Mouse (Mus musculus): ENCODE measurements around the gene Prrx1. TPM values are rescaled to one million over a fixed set of nuclear protein-coding genes. Genes with fewer than 3 reads are reported as not detected.

Gene Prrx1
- 2.1 and 2.9 TPM in 2 replicates for polyA plus RNA-seq (2015; fragmentation: Nextera tagmentation; extraction: Ambion mirVana)

- DNase-seq (ENCODE audit: low spot score), result no peak
These were observed at the start of gene Prrx1 for GRCm38 (mm10) chr1:163313101-163313773. Prrx1 (minus strand) TSS chr1:163313710.

- no peak for DNase-seq (ENCODE audit: low spot score)
These were observed 48.7 kb upstream of the Prrx1 start for GRCm38 (mm10) chr1:163362202-163362601.

DNA sequence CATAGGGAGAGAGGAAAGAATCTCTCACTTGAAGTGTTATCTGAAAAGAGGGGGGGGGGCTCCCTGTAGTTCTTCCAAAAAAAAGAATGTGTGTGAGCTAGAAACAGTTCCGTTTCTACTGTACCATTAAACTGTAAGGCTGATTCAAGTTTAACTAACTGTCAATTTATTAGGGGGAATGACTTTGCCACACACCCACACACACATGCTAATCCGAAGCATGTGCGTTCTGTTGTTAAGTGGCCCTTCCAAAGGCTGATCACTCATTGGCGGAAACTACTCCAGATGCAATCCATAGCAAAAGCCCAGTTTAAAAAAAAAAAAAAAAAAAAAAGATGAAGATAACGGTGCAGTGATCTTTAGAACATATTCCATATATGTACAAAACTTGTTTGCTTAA lies 47.9 kb upstream of the Prrx1 start:
- DNase-seq (ENCODE audit: low spot score), result no peak

DNA sequence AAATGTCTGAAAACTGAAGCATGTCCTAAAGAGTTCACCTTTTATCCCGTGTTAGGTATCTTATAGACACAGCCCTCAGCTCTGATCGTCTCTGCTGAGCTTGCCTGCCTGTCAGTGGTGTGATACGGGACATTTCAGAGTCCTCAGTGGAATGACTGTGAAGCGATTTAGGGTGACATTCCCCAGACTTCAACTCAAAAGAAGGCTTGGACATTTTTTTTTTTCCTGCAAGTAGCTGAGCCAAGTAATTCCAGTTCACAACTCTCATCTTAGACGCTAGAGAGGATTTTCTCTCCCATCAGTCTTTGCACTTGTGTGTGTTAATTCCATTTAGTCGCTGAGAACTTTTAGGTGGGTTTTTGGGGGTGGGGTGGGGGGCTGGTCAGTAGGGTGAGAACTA lies 47.3 kb upstream of the Prrx1 start:
- no peak for DNase-seq (ENCODE audit: low spot score)

GRCm38 (mm10) chr1:163359521-163359920 lies 46.0 kb upstream of the Prrx1 start:
- no peak for DNase-seq (ENCODE audit: low spot score)

- DNase-seq (ENCODE audit: low spot score), result no peak
These were observed 44.7 kb upstream of the Prrx1 start for GRCm38 (mm10) chr1:163358165-163358564.

DNA sequence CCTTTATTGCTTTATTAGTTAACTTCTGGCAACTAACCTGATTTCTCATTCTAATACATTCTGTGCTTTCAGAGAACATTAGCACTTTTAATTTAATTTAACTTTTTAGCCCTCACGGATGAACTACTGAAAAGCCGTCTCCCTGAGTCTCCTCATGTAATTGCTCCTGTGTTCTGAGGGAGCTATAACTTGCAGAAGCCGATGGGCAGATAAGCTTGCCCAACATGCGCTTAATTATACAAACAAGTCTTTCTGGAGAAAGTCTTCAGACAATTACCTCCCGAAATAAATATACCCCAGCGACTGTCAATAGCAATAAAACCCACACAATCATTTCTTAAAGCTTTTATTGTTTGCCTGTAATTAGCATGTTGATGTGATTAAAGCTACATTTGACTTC lies 44.2 kb upstream of the Prrx1 start:
- DNase-seq (ENCODE audit: low spot score), result no peak

DNA sequence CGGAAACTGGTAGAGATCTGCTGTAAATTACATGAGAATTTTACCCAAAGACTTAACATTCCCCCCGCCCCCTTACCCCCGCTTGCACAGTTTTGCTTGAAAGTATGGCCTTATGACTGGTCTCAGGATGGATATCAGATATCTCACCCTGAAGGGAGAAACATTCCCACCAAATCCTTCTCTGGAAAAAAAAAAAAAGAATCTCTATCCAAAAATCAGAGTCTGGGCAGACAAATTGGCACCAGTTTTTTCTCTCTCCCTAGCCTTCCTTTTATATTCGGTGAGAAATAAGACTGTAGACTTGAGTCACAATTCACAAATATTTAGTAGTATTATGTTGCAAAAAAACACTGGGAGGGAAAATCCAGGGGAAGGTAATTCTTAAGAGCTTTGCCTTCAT lies 42.7 kb upstream of the Prrx1 start:
- DNase-seq (ENCODE audit: low spot score), result no peak

DNA sequence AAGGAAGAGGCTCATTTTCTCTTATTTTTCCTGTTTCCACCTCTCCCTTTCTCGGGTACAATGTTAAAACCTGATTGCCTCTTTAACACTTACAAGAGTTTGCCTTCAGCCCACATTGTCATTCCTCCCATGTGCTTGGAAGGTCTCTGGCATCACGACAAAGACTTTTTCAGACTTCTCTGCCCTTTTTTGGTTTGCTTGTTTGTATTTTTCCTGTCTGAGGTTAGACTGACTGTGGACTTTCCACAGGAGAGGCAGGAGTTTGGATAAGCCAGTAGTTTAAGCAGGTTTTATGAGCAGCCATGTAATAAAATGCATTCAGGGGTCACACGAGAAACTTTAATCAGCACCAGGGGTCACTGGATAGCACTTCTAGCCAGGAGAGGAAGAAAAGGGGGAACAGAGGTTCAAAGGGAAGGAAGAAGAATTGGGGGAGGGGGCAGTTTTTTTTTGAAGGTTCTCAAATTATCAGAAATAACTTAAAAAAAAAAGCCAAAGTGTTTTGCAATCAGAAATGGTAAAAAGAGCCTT lies 42.2 kb upstream of the Prrx1 start:
- DNase-seq (ENCODE audit: low spot score), result no peak

GRCm38 (mm10) chr1:163350988-163351387 lies 37.5 kb upstream of the Prrx1 start:
- DNase-seq (ENCODE audit: low spot score), result no peak

GRCm38 (mm10) chr1:163345541-163345940 lies 32.0 kb upstream of the Prrx1 start:
- DNase-seq (ENCODE audit: low spot score), result no peak

DNA sequence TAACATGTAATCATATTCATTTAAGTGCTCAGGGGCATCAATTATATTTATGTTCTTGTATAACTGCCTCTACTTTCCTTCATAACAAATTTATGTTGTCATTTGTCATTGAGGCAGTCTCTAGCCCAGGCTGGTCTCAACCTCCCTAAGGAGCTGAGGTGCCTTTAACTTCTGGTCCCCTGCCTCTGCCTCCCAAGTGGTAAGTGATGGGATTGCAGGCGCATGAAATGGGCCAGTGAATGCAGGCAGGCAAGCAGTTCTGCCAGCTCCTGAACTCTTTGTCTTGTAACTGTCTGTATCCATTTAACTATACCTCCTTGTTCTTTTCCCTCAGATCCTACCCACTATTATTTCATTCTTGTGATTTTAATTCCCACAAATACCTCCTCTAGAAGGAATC lies 31.4 kb upstream of the Prrx1 start:
- peak; percentile 3 for DNase-seq (ENCODE audit: low spot score)

DNA sequence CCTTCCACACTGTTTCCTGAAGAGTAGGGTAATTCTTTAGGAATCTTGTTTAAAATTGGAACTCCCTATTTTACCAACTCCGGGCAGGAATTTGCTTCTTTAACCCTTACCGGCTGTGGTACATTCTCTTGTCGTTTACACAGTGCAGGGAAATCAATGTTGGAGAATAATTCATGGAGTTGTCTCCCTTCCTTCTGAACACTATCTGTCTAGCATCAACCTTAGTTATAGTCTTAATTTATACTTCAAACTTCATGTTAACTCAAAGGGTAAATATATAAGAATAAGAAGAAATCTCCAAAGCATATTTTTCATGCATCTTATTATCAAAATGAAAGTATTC lies 25.7 kb upstream of the Prrx1 start:
- DNase-seq (ENCODE audit: low spot score), result no peak

- DNase-seq (ENCODE audit: low spot score), result no peak
These were observed 25.2 kb upstream of the Prrx1 start for GRCm38 (mm10) chr1:163338525-163339218.

- no peak for DNase-seq (ENCODE audit: low spot score)
These were observed 24.3 kb upstream of the Prrx1 start for GRCm38 (mm10) chr1:163337821-163338220.

- no peak for DNase-seq (ENCODE audit: low spot score)
These were observed 13.8 kb upstream of the Prrx1 start for GRCm38 (mm10) chr1:163327279-163327678.

GRCm38 (mm10) chr1:163319669-163320571 lies 6.4 kb upstream of the Prrx1 start:
- DNase-seq (ENCODE audit: low spot score), result no peak

DNA sequence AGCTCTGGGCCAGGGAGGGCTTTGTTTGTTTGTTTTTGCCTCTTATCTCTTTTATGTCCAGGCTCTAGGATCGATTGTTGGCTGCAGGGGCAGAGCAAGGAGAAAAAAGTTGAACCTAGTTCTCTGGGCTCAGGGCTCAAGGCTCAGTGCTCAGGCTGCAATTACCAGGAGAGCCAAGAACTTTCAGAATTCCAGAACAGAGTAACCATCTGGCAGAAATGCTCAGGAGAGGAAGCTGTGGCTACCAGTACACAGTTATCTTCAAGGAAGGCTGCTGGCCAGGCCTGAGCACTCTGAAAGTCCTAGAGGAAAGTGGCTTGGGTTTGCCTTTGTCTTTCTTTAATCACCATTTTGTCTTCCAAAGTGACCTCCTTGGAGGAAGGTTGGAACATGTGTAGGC lies 3.4 kb upstream of the Prrx1 start:
- DNase-seq (ENCODE audit: low spot score), result no peak

DNA sequence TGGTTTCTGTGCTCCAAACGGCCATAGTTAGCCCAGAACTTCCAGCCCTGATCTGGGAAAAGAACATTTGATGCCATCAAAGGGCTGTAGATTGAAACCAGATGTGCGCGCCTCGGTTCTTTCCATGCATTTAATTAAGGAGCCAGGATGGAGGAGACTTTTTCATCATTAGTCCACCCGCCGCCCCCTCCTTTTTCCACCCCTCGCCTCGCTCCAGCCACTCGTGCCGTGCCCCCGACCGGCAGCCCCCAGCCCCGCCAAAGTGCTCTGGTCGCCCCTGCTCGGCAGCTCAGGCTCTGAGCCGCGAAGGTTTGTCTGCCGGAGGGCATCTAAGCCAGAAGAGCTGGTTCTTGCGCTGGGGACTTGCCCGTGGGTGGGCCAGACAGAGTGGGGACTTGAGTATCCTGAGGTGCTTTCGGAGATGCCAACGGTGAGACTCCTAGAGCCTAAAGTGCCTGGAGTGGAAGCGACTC lies 1.4 kb upstream of the Prrx1 start:
- no peak for DNase-seq (ENCODE audit: low spot score)

- DNase-seq (ENCODE audit: low spot score), result no peak
These were observed 613 bp upstream of the Prrx1 start for GRCm38 (mm10) chr1:163313921-163314725.

Data from thymus, postnatal 0 days (tissue).